Mouse (Mus musculus): Measurements from ENCODE around the gene Ppfibp1.
A peak's percentile ranks its signal among the peaks of the same experiment; 100 is the strongest.

Gene Ppfibp1

GRCm38 (mm10) chr6:146883426-146883825, 4.9 kb upstream of the Ppfibp1 start:
- no peak for DNase-seq

GRCm38 (mm10) chr6:146884171-146884570, 4.1 kb upstream of the Ppfibp1 start:
- DNase-seq, result no peak

- no peak for DNase-seq
Measured at GRCm38 (mm10) chr6:146884851-146885250, 3.4 kb upstream of the Ppfibp1 start.

- no peak for DNase-seq
Measured at GRCm38 (mm10) chr6:146888660-146889490, 588 bp downstream of the Ppfibp1 start.

- no peak for DNase-seq
Measured at GRCm38 (mm10) chr6:146890215-146890614, 1.9 kb downstream of the Ppfibp1 start.

GRCm38 (mm10) chr6:146890633-146891032, 2.3 kb downstream of the Ppfibp1 start:
- DNase-seq, result no peak

GRCm38 (mm10) chr6:146893890-146894289, 5.6 kb downstream of the Ppfibp1 start:
- DNase-seq, result no peak

- no peak for DNase-seq
Measured at GRCm38 (mm10) chr6:146898709-146899108, 10.4 kb downstream of the Ppfibp1 start.

GRCm38 (mm10) chr6:146899647-146900046, 11.4 kb downstream of the Ppfibp1 start:
- DNase-seq, result no peak

GRCm38 (mm10) chr6:146901929-146902328, 13.6 kb downstream of the Ppfibp1 start:
- no peak for DNase-seq

GRCm38 (mm10) chr6:146903632-146904031, 15.3 kb downstream of the Ppfibp1 start:
- DNase-seq, result no peak

- DNase-seq, result no peak
Measured at GRCm38 (mm10) chr6:146904707-146905106, 16.4 kb downstream of the Ppfibp1 start.

- DNase-seq, result no peak
Measured at GRCm38 (mm10) chr6:146906000-146906786, 17.9 kb downstream of the Ppfibp1 start.

GRCm38 (mm10) chr6:146907061-146907794, 18.9 kb downstream of the Ppfibp1 start:
- no peak for DNase-seq

- DNase-seq, result no peak
Measured at GRCm38 (mm10) chr6:146907795-146908190, 19.5 kb downstream of the Ppfibp1 start.

GRCm38 (mm10) chr6:146908801-146909200, 20.5 kb downstream of the Ppfibp1 start:
- no peak for DNase-seq

GRCm38 (mm10) chr6:146909725-146910489, 21.6 kb downstream of the Ppfibp1 start:
- DNase-seq, result no peak

GRCm38 (mm10) chr6:146910801-146911200, 22.5 kb downstream of the Ppfibp1 start:
- no peak for DNase-seq

- DNase-seq, result peak; percentile 64
Measured at GRCm38 (mm10) chr6:146912835-146913488, 24.7 kb downstream of the Ppfibp1 start.

- DNase-seq, result no peak
Measured at GRCm38 (mm10) chr6:146913489-146914198, 25.4 kb downstream of the Ppfibp1 start.

GRCm38 (mm10) chr6:146915808-146916207, 27.5 kb downstream of the Ppfibp1 start:
- DNase-seq, result no peak
